Mouse (Mus musculus) left cerebral cortex, adult 18-20 months (tissue): Measurements from ENCODE around the gene Galnt6. TPM values are rescaled to one million over a fixed set of nuclear protein-coding genes. Genes with fewer than 3 reads are reported as not detected.

Experiments used
- DNase-seq, 2 experiments: peaks; one replicate each; pipeline ENCODE4 v3.0.0; 2021 to 2022; ENCODE audit warnings: low spot score in 2 of 2, mixed read lengths in 1 of 2
- total RNA-seq, 2 experiments: library from RNA; stranded (reverse); gene quantifications; 2 replicates each; pipeline ENCODE4 v1.2.3; 2021

Gene Galnt6
- total RNA-seq, 2 experiments from 2014 or later: 5.7 to 6.7 TPM

DNA sequence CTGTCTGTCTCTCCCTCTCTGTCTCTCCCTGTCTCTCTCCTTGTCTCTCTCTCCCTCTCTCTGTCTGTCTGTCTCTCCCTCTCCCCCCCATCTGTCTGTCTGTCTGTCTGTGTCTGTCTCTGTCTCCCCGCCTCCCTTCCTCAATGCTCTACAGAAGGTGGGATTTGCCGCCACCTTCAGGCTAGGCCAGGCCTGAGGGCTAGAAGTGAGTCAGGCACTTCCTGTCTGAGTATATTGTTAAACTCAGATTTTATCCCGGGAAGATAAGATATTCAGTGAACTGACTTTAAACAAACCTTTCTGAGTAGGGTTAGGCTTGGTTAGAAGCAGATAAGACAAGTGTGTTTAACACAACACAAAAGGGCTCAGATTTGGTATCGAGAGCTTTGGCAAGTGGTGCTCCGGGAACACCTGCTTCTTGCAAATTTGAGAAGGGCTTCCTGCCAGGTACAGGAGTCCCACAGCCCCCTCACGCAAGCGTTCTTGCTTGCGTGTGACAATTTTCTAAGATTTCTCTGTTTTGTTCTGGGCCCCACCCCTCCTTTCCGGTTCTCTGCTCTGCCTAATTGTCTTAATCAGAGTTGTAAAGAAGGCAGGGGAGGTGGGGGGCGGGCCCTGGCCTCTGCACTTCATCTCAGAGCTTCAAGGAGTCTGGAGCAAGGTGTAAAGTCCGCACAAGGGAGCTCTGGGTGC, 25.8 kb upstream of the Galnt6 start:
- no peak for DNase-seq

- no peak for DNase-seq
Observed at GRCm38 (mm10) chr15:100754041-100754440, 24.9 kb upstream of the Galnt6 start.

- no peak for DNase-seq
Observed at GRCm38 (mm10) chr15:100753045-100753444, 23.9 kb upstream of the Galnt6 start.

DNA sequence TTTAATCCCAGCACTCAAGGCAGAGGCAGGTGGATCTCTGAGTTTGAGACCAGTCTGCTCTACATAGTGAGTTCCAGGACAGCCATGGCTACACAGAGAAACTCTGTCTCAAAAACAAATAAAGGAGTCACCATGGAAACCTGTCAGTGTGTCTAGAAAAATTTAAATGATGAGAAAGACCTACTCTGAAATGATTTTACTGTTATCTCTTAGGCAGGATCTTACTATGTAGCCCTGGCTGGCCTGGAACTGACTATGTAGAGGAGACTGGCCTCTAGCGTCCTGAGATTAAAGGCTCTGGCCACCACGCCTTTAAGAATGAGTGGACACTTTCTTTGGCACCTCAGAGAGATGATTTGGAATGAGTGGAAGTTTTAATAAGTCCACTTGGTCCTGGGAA, 23.3 kb upstream of the Galnt6 start:
- no peak for DNase-seq

DNA sequence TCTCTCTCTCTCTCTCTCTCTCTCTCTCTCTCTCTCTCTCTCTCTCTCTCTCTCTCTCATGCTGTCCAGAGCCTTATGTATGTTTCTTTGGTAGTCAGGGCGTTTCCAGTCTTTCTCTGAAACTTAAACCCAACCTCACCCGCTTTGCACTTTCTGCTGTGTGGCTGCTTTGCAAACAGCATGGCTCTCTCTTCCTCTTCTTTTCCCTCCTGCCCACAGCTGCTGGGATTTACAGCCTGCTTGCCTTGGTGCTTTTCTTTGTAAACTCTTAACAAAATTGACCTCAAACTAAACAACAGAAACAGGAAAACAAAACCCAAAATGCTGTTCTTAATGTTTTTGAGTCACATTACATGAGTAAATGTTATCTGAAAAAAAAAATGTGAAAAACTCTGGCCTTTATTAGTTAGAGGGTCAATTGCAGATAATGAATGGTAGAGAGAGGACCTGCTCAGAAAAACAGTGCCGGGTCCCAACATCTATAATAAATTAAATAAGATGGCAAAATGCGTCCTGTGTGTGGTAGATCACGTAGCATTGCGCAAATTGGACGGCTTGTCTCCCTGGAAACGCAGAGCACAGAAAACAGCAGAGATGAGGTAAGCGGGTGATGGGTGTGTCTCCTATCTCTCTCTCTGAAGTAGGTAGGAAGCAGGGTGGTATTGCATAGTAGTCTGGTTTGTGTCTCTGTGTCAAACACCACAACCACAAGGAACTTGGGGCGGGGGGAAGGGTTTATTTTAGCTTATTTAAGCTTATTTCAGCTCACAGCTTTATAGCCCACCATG, 20.8 kb upstream of the Galnt6 start:
- DNase-seq: no peak

- DNase-seq: no peak
Observed at GRCm38 (mm10) chr15:100748584-100748983, 19.4 kb upstream of the Galnt6 start.

- no peak for DNase-seq
Observed at GRCm38 (mm10) chr15:100747121-100747963, 18.2 kb upstream of the Galnt6 start.

GRCm38 (mm10) chr15:100746478-100747120, 17.4 kb upstream of the Galnt6 start:
- no peak for DNase-seq

DNA sequence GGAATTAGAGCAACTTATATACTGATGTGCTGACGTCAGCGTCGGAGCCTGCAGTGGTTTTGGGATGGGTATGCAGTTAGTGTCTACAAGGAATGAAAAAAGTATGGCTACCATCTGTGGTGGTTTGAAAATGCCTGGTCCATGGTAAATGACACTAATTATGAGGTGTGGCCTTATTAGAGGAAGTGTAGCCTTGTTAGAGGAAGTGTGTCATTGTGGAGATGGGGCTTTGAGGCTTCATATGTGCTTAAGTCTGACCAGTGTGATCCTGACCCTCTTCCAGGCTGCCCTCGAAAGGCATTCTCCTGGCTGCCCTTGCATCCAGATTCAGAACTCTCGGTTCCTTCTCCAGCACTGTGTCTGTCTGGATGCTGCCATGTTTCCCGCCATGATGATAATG, 14.1 kb upstream of the Galnt6 start:
- DNase-seq: no peak

GRCm38 (mm10) chr15:100739442-100739841, 10.3 kb upstream of the Galnt6 start:
- no peak for DNase-seq

GRCm38 (mm10) chr15:100738351-100738781, 9.2 kb upstream of the Galnt6 start:
- no peak for DNase-seq

- DNase-seq: no peak
Observed at GRCm38 (mm10) chr15:100737667-100738066, 8.5 kb upstream of the Galnt6 start.

DNA sequence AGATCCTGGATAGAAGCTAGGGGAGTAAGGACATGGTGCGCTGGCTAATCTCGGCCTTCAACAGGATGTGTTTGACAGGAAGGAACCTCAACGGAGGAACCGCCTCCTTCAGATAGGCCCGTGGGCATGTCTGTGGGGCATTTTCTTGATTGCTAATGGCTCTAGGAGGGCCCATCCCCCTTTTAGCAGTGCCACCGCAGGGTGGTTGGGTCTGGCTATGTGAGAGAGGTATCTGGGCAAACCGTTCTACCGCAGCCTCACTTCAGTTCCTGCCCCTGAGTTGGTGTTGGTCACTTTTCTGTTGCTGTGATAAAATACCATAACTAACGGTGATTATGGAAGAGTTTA, 6.8 kb upstream of the Galnt6 start:
- no peak for DNase-seq

DNA sequence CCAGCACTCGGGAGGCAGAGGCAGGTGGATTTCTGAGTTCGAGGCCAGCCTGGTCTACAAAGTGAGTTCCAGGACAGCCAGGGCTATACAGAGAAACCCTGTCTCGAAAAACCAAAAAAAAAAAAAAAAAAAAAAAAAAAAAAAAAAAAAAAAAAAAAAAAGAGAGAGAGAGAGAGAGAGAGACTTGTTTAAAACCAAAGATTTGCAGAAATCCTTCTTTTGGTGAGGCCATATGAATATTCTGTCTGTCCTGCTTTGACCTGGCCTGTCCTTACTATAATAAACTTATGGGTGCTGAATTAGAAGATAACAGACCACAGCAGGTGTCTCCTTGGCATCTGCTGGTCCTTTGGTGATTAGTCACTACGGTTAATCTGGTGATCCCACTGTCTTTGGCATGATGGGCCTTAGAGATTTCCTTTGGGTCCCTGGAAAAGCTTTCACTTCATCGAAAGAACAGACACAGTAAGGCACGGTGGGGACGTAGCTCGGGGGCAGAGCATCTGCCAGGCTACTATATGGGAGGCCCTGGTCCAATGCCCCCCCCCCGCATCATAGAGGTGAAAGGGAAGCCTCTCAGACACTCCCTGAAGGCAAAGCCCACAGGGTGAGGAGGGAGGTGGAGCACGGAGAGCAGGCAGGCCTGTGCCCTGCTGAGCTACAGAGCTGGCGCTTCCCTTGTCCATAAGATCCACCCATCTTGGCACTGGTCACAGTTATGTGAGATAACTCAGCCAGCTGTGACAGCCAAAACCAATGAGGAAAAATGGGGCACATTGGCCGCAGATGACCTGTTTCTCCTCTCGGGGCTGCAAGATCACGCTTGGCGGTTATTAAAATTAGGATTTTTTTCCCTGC, 6.1 kb upstream of the Galnt6 start:
- no peak for DNase-seq

DNA sequence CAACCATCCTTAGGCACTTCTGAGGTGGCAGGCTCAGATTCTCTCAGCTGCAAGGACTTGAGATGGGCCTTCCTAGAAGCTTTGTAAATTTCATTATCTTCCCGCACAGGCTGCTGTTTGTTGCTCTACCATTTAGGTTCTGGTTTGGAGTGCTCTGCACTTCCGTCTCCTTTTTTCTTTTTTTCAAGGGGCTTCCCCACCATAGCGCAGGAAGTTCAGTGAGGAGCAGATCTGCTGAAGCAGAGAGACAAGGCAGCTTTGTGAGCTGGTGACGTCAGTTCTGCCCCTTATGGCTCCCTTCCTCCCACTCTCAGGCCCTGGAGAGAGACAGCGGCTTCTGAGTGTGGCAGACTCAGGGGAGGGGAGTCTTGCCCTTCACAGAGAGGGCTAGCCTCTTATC, 3.4 kb upstream of the Galnt6 start:
- no peak for DNase-seq

DNA sequence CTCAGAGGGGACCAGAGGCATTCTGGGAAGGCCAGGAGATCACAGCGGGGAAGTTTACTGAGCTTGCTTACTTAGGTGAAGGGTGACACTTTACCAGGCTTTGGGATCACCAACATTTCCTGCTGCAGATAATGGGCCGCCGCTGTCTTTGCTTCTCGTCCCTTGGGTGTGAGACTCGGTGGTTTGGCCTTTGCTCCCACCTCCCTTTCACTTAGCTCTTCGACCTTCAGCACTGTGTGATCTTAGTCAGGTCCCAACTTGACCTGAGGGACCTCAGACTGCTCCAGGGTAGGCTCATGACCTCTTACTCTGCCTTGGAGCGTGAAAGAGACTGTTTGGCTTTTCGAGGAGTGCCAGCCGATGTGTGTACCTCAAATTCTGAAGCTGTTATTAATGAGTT, 1.9 kb upstream of the Galnt6 start:
- DNase-seq: no peak

GRCm38 (mm10) chr15:100728586-100728985, 590 bp downstream of the Galnt6 start:
- no peak for DNase-seq

DNA sequence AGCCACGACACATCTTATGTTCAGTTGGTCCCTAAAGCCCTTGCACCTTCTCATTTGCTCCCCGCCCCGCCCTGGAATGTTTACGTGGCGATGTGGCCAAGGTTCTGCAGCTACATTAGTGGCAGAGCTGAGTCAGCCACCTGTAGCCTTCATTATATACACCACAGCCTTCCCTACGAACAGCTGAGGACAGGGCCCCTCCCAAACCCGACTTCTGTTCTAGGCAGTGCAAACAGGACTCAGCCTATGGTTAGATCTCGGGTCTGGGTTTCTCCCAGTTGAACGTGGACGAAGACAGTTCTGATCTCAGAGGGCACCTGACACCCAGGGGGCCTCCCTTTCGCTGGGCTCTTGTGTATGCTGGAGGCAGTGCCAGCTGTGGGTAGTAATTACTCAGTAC, 1.3 kb downstream of the Galnt6 start:
- no peak for DNase-seq

GRCm38 (mm10) chr15:100726721-100727120, 2.5 kb downstream of the Galnt6 start:
- DNase-seq: no peak

GRCm38 (mm10) chr15:100723505-100723904, 5.7 kb downstream of the Galnt6 start:
- no peak for DNase-seq
